Mouse (Mus musculus): ENCODE measurements around the gene Samd14. TPM values are rescaled to one million over a fixed set of nuclear protein-coding genes. Genes with fewer than 3 reads are reported as not detected.

The Samd14 gene
- total RNA-seq, 4 experiments from 2014 or later, result 0.24 to 0.62 (median 0.45) TPM

- peak; percentile 60 to 77 for DNase-seq (ENCODE audit: low spot score in 2 of 2)
These were observed 20.1 kb upstream of the Samd14 start for GRCm38 (mm10) chr11:94989562-94990017.

GRCm38 (mm10) chr11:94990102-94990748 lies 19.5 kb upstream of the Samd14 start:
- peak in 1 of 2 experiments; percentile 2 for DNase-seq (ENCODE audit: low spot score in 2 of 2)

- DNase-seq (ENCODE audit: low spot score in 2 of 2), result peak; percentile 87 to 89
These were observed 18.7 kb upstream of the Samd14 start, which contains the start of gene Ppp1r9b for GRCm38 (mm10) chr11:94990749-94991577. Ppp1r9b (plus strand) TSS chr11:94991035.

- peak in 1 of 2 experiments; percentile 21 for DNase-seq (ENCODE audit: low spot score in 2 of 2)
These were observed 17.8 kb upstream of the Samd14 start for GRCm38 (mm10) chr11:94991641-94992479.

GRCm38 (mm10) chr11:94992480-94992753 lies 17.3 kb upstream of the Samd14 start:
- DNase-seq (ENCODE audit: low spot score in 2 of 2), result peak in 1 of 2 experiments; percentile 12

GRCm38 (mm10) chr11:94992754-94993606 lies 16.7 kb upstream of the Samd14 start:
- DNase-seq (ENCODE audit: low spot score in 2 of 2), result peak; percentile 11 to 35

GRCm38 (mm10) chr11:94994208-94994814 lies 15.4 kb upstream of the Samd14 start:
- no peak for DNase-seq (ENCODE audit: low spot score in 2 of 2)

- DNase-seq (ENCODE audit: low spot score in 2 of 2), result no peak
These were observed 14.5 kb upstream of the Samd14 start for GRCm38 (mm10) chr11:94994947-94995772.

GRCm38 (mm10) chr11:94996101-94996500 lies 13.6 kb upstream of the Samd14 start:
- no peak for DNase-seq (ENCODE audit: low spot score in 2 of 2)

- no peak for DNase-seq (ENCODE audit: low spot score in 2 of 2)
These were observed 12.7 kb upstream of the Samd14 start for GRCm38 (mm10) chr11:94996984-94997383.

- DNase-seq (ENCODE audit: low spot score in 2 of 2), result no peak
These were observed 12.1 kb upstream of the Samd14 start for GRCm38 (mm10) chr11:94997596-94997995.

GRCm38 (mm10) chr11:94998041-94998531 lies 11.6 kb upstream of the Samd14 start:
- peak in 1 of 2 experiments; percentile 4 for DNase-seq (ENCODE audit: low spot score in 2 of 2)

GRCm38 (mm10) chr11:95000128-95000527 lies 9.6 kb upstream of the Samd14 start:
- DNase-seq (ENCODE audit: low spot score in 2 of 2), result peak in 1 of 2 experiments; percentile 2

GRCm38 (mm10) chr11:95000548-95000947 lies 9.1 kb upstream of the Samd14 start:
- peak in 1 of 2 experiments; percentile 5 for DNase-seq (ENCODE audit: low spot score in 2 of 2)

GRCm38 (mm10) chr11:95001058-95001457 lies 8.6 kb upstream of the Samd14 start:
- DNase-seq (ENCODE audit: low spot score in 2 of 2), result peak in 1 of 2 experiments; percentile 65

- DNase-seq (ENCODE audit: low spot score in 2 of 2), result no peak
These were observed 7.9 kb upstream of the Samd14 start for GRCm38 (mm10) chr11:95001584-95002347.

GRCm38 (mm10) chr11:95002705-95003104 lies 7.0 kb upstream of the Samd14 start:
- DNase-seq (ENCODE audit: low spot score in 2 of 2), result no peak
